Mouse (Mus musculus) embryo, embryonic 11.5 days (tissue): ENCODE data around the gene Cacna1b.

ENCODE experiments used
- DNase-seq: peaks from one replicate; pipeline ENCODE4 v3.0.0-alpha.2; 2012; ENCODE audit warnings: low read depth, low spot score

Gene Cacna1b

DNA sequence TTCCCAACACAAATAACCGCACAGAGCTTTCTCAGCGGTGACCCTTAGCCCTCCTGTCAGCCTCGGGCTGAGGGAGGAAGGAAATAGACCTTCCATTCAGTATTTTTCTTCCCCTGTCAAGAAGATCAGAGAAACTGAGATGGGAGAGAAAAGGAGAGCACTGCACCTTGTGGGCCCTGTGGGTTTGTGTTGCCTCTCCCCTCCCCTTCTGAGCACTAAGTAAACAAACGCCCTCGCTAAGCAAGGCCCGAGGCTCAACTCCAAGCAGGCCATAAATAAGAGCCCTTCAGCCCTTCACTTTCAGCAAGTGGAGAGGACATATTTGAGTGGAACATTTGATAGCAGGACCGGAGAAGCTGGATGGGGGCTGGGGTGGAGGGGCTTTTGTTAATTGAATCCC lies 209.0 kb downstream of the Cacna1b start:
- no peak for DNase-seq
